Mouse (Mus musculus) frontal cortex, postnatal 36 days (tissue): ENCODE results near the gene Atp2b2.
A peak's percentile ranks its signal among the peaks of the same experiment; 100 is the strongest.
"Not testable (repeated sequence)": the region's sequence is repeated elsewhere in the genome, so short reads cannot be mapped to it uniquely, and the experiment has no call there.

Experiments
- DNase-seq, 2 experiments: peaks; one replicate each; pipeline ENCODE4 v3.0.0; 2022; ENCODE audit warnings: low spot score in 2 of 2

The Atp2b2 gene

DNA sequence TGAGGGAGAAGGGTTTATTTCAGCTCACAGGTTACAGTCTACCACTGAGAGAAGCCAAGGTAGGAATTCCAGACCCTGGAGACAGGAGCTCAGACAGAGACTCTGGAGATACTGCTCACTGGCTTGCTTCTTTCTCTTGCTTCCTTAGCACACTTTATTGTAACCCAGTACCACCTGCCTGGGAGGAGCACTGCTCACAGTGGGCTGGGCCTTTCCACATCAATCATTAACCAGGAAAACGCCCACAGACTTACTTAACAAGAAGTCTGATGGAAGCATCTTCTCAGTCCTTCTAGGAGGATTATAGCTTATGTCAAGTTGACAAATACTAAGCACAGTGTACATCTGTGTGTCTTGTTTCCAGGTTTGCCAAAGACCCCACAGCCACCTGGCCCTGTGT lies 327.6 kb downstream of the Atp2b2 start:
- no peak for DNase-seq

DNA sequence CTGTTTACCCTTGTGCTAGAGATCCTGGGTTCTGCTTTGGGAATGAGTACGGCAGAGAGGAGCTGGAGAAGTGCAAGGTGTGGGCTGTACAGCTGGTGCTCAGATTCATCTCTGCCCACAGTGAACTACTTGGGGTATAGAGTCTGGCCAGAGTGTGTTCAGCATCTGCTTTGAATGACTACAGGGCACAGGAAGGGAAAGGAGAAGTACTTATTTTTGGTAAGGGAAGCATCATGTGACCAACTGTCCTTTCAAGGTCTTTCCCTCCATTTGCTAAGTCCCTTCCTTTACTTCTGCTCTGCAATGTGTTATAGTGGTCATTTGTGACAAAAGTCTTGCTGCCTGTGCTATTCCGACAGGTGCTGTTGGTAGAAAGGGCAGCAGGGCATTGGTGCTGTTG lies 328.1 kb downstream of the Atp2b2 start:
- DNase-seq, result peak in 1 of 2 experiments; percentile 17

DNA sequence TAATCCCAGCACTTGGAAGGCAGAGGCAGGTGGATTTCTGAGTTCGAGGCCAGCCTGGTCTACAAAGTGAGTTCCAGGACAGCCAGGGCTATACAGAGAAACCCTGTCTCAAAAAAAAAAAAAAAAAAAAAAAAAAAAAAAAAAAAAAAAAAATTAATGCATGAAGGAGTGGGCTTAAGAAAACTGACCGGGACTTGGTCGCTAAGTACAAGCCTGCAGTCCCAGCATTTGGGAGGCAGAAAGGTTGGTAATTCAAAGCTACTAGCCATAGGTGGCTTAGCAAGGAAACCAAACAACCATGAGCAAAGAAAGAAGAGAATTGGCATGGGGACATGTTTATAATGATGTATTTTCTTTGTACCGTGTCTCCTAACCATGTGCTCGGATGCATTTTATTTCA lies 329.0 kb downstream of the Atp2b2 start:
- DNase-seq, result not testable (repeated sequence)

DNA sequence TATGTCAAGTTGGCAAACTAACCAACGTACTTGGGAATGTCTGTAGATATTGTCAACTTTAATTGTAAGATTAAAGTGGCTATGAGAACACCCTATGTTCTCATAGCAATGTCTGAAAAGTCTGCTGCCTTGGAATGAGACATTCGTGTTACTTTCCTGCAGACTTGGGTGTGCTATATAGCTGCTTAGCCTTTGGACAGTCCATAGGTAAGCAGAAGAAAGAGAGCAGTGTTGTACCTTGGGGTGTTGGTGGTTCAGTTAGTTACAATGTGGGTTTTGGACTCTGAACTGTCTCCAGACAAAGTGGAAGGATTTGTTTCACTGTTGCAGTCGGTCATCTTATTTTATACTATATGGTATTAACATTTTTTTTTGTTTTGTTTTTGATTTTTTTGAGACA lies 329.7 kb downstream of the Atp2b2 start:
- no peak for DNase-seq

DNA sequence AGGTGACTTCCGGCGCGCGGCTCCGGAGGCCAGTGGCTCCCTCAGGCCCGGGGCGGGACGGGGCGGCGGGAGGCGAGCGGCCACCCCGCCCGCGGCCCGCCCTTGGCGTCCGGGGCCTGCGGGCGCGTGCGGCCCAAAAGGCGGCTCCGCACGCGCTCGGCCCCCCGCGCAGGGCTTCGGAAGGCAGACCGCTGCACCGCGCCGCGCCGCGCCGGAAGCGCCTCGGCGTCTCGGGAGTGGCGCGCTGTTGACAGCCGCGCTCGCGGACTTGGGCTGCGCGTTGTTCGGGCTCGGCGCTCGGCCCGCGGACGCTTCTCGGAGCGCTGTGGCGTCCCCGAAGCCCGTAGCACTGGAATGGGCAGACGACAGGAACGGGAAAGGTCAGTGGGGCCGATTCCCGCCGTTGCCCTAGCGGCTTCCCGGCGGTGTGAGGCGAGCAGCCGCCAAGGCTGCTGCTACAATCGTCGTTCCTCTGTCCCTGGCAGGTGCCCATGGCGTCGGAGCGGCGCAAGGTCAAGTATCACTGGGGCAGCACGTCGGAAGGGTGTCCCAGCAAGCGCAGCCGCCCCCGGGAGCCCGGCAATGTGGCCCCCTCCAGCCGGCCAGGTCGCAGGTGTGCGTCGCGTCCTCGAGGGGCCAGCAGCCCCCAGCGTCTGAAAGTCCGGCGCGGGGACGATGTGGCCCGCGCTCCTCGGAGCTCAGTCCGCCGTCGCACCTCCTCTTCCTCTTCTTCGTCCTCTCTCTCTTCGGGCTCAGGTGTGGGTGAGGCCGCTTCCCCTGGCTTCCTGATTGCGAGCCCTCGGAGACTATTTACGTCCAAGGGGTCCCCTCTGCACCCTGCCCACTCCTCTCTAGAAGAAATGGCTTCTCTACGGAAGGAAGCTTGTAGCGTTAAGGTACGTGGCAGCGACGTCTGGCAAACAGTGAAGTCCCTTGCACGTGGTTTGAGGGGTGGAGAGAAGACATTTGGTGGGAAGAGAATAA lies 344.9 kb downstream of the Atp2b2 start:
- peak in 1 of 2 experiments; percentile 26 for DNase-seq

DNA sequence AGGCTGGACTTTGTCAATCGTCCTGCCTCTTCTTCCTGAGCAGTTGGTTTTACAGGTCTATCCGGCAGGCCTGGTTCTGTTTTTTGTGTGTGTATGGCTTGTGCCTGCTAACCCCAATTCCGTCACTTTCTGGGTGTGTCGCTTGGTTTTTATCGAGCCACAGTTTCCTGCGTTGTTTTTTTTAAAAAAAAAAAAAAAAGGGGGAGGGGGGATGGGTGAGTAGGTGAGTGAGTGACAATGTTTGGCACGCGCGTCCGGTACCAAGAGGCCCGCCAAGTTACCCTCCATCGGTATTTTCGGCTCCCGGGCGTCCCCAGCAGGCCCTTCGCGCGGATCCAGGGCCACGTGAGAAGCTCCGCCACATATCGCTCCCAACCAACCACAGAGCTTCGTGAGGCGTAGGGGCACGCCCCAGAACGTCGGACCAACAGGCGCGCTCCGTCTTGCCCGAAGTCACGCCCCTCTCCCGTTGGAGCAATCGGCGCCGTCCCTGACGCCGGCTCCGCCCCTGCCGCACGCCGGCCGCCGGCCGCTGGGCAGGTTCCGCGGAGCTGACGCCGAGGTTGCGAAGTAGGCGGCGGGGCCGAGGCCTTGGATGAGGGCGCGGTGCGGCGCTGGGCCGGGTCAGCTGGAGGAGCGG lies 345.7 kb downstream of the Atp2b2 start, which contains the start of gene Tatdn2:
Tatdn2 (plus strand) TSS at position 469 of the 640 bp plus-strand sequence.
- DNase-seq, result peak; percentile 95 to 96

DNA sequence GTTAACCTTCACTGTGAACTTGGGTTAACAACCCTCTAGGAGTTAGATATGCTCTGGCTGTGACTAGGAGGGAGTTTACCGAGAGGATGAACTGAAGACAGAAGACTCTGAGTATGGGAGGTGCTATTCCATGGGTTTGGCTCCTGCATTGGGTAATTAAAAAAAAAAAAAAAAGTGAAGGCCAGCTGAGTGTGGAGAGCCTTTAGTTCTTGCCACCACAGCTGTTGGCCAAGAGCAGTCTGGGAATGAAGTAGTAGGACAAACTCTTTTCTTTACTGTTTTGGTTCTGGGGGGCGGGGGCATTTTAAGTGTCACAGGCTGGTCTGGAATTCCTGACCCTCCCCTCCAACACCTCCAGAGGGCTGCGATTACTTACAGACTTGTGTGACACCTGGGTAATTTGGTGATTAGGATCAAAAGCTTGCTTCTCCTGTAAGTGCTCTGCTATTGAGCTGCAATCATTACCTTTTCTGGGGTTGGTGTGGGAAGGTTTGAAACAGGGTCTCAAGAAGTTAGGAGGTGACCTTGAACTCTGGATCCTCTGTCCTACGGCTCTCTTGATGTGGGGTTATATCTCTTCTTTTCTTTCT lies 346.6 kb downstream of the Atp2b2 start:
- DNase-seq, result no peak

DNA sequence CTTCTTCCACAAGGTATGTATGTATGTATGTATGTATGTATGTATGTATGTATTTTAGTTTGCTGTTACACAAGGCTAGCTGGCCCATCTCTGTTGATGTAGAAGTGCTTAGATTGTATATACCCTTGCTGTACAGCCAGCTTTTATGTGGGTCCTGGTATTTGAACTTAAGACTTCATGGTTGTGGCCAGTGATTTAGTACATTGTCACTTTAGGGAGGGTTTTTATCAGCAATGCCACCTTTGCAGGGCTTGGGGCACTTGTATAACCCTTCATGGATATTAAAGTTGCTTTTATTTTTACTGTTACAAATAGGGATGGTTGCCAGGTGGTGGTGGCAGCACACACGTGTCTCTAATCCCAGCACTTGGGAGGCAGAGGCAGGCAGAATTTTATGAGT lies 347.2 kb downstream of the Atp2b2 start:
- DNase-seq, result no peak
